Mouse (Mus musculus) megakaryocyte progenitor cell, adult 5-6 weeks (primary cell): ENCODE measurements around the gene Rasa4. TPM values are rescaled to one million over a fixed set of nuclear protein-coding genes. Genes with fewer than 3 reads are reported as not detected.

ENCODE experiments used
- ATAC-seq: replicated peaks from 2 replicates; pipeline ENCODE4 v1.8.0; 2016; ENCODE audit warnings: mild to moderate bottlenecking, moderate TSS enrichment, inconsistent platforms; ENCODE audit not compliant: poor library complexity
- total RNA-seq, 2 experiments: library from RNA; stranded (forward) in 1 of 2; stranded (reverse) in 1 of 2; fragments of 157-497, 149-512 nt in 1 of 2; fragments of 200-1000 nt in 1 of 2; gene quantifications; 2 replicates each; pipeline versions ENCODE4 v1.2.3 to v1.2.4; 2015 to 2017

Rasa4 gene
- total RNA-seq, 2 experiments from 2014 or later = 31.4 to 31.9 TPM

DNA sequence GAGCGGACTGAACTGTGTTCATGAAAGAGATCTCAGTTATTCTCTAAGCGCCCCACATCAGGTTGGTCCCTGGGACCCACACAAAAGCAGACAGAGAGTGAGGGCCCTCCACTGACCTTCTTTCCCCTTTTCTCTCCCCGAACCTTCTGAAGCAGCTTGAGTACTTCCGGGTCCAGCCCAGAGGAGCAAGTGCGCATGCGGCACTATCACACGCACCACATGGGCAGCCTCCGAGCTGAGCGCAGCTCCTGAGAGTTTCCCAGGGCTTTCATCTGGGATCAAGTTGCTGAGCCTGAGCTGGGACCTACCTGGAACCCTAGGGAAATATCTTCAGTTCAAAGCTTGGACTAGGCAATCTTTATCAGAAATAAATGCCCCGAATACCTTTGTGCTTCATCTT lies 19.8 kb upstream of the Rasa4 start:
- ATAC-seq = no peak

DNA sequence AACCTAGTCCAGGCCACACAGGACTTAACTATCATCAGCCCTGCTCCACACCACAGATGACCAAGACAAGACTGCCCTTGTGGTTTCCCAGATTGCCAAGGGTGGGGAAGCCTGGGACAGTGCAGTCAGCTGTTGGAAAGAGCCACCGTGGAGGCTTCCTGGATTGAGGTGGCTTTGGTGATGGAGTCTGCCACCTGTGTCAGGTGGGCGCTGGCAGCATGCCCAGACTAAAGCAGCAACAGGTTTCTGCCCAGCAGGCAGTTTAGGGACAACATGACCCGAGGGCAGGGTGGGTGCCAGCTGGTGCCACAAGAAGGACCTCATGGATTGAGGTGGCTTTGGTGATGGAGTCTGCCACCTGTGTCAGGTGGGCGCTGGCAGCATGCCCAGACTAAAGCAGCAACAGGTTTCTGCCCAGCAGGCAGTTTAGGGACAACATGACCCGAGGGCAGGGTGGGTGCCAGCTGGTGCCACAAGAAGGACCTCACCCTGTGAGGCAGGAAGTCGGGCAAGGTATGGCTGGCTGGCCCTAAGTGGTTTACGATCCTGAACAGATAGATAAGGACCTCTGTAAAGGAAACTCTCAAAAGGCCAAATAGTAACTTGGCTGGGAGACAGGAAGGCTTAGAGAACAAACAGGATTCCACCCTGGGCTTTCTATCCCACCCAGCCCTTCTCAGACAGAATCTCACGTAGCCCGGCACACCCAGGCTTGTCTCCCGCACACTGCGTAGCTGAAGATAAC lies 17.1 kb upstream of the Rasa4 start:
- peak; percentile 54 for ATAC-seq

DNA sequence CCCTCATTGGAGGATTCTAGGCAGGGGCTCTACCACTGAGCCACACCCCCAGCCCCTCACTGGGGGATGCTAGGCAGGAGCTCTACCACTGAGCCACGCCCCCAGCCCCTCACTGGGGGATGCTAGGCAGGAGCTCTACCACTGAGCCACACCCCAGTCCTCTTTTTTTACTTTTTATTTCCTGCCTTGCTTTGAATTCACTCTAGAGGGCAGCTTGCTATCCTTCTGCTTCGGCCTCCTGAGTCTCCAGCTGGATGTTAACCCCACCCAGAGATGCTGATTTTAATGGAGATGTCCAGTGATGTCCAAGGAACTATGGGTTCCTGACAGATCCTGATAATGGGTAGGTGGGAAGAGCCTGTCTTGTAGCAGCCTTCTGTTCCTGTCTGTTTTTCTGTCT lies 14.3 kb upstream of the Rasa4 start:
- ATAC-seq = no peak

DNA sequence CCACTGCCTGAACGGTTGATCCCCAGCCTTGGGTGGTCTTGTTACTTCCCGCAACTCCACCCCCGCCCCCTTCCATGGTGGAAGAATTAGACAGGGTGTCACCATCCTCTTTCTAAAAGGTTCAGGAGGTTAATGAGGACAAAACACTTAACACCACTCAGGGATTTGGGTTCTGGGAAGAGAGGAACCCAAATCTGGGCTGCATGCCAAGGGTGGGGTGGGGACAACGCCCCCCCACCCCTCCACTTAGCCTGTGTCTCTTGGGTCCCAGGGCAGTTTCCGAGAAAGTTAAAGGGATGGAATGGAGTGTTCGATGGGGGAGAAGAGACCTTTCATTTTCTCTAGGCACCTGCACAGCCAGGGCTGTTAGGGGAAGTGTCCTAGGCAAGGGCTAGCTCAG lies 10.7 kb upstream of the Rasa4 start:
- ATAC-seq = no peak

DNA sequence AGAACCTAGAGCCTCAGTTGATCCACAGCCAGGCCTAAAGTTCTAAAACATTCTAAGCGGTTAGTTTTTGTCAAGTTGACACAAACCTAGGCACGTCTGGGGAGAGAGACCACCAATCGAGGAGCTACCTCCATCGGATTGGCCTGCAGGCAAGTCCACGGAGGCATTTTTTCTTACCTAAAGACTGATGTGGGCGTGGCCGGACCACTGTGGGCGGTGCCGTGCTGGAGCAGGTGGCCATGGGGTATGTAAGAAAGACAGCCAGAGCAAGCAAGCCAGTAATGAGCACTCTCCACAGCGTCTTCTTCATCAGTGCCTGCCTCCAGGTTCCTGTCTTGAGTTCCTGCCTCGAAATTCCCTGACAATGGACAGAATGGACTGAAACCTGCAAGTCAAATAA lies 10.2 kb upstream of the Rasa4 start:
- no peak for ATAC-seq

DNA sequence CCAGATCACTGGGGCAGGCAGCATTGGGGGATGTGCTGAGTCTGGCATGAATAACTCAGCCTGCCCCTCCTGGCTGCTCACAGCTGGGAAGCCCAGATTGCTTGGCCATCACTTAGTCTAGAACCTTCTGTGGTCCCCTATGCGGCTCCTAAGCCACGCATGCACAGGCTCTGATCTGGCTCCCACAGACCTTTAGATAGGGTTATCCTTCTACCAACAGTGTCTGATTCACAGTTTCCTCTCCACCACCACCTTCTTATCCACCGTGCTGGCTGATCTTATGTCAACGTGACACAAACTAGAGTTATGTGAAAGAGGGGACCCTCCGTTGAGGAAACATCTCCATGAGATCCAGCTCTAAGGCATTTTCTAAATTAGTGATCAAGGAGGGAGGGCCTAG lies 8.6 kb upstream of the Rasa4 start:
- ATAC-seq = peak; percentile 42

DNA sequence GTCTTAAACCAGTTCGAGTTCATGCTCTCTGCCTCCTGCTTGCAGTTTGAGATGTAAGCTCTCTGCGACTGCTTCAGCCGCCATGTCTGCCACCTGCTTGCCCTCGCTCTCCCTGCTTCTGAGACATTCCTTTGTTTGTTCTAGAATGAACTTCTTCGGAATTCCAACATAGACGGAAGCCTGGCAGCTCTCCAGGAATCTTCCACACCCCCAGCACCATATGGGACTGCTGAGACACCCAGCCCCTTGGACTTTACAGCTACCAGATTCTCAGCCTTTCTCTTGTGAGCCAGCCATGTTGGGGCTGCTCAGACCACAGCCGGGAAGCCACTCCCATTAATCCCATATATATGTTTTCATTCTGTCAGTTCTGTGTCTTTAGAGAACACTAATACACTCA lies 7.4 kb upstream of the Rasa4 start:
- no peak for ATAC-seq

DNA sequence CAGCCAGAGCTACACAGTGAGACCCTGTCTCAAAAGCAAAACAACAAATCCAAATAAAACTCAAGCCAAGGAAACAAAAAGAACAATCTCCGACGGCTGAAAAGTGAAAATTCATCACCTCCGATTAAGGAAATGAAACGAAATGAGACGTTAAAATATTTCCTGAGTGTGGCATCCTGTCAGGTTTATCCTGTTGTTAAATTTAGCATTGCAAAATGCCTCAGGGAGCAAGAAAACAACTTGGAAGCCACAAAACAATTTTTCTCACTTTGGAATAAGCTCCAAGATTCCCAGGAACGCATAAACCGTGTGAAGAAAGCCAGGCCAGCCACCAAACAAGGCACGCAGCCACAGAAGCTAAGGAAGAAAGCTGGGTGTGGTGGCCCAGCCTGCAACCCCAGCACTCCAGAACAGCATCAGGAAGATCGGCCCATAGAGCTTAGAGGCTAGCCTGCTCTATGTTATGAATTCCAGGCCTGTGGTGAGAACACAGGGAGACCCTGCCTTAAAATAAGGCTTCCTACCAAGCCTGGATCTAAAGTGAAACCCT lies 6.6 kb upstream of the Rasa4 start:
- no peak for ATAC-seq

DNA sequence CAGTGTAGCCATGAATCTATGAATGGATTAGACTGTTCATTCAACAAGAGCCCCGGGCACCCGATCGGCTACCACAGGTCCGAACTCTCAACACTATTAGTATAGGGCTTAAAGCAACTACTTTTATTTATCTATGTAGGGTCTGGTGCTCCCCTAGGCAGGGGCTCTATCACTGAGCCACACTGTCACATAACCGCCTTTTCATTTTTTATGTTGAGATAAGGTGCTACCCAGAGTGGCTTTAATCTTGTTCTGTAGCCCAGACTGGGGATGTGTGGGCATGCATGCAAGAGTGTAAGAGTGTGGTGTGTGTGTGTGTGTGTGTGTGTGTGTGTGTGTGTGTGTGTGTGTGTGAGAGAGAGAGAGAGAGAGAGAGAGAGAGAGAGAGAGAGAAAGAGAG lies 5.6 kb upstream of the Rasa4 start:
- ATAC-seq = peak; percentile 52

DNA sequence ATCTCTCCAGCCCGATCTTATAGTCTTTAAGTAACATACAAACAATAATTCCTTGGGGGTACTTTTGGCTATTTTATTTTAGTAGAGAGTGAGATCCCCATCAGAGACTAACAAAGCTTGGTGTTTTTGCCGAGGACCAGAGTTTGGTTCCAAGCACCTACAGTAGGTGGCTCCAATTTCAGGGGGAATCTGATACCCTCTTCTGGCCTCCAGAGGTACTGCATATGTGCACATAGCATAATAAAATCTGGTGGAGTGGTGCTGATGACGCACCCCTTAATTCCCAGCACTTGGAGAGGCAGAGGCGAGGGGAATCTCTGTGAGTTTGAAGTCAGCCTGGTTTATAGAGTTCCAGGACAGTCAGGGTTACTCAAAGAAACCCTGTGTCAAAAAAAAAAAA lies 1.4 kb upstream of the Rasa4 start:
- 0 out of 2 replicates have a peak, but pooled peaks have one; percentile 22 for ATAC-seq

DNA sequence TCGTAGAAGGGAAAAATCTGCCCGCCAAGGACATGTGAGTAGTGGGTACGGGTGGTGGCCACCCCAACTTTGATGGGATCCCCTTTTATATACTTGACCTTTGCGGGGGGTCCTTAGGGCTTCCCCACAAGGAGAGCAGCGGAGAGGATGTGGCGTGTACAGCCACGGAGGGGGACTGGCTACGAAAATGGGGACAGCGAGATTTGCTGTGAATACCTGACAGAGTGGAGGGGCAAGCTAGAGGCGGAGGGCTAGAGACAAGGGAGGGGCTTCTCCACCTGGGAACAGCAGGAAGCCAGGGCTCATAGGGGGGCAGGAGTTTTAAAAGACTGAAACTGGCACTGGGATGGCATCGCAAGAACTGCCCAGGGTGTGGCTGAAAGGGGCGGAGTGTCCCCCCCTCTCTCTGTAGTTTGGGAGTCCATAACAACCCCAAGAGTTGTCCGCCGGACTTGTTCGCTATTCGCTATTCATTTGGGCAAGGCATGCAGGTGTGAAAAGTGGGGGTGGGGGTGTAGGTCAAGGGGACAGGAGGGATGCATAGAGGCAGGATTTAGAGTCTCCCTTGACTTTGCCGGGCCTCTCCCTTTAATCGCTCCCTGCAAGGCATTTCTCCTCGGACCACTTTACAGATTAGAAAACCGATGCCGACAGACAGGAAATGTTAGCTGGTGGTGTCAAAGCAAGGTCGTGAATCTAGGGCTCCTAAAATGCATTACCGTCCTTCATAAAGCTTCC lies 597 bp downstream of the Rasa4 start:
- no peak; the same call in 1 of the 2 replicates for ATAC-seq

DNA sequence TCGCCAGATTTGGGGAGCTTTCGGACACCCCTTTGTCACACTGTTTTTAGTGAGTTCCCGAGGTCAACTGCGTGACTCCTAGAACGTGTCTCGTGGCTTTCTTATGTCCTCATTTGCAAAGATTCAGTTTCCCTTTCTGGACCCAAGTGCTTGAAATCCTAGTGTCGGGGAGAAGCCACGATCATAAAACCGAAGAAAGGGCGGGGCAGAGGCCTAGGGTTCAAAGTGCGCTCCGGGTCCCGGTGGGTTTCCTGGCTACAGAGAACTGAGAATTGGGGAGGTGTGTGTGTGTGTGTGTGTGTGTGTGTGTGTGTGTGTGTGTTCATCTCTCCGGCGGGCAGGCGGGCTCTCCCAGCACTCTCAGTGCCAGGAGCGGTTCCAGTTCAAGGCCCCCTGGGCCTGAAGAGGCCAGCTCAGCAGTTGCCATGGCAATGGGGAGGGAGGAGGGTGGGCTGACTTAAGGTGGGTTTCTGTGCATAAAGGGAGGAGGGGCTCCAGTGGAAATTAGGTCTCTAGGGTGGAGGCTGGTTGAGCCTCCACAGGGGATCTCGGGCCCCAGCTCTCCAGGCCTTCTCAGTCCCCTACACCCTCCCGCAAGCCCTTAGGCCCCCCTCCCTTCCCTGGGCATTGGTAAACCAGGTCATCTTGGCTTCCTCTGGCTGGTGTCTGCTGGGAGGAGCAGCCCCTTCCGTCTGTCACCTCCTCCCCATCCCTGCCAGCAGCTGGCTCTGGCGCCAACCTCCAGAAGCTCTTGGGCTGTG lies 1.4 kb downstream of the Rasa4 start:
- ATAC-seq = 0 out of 2 replicates have a peak, but pooled peaks have one; percentile 12

DNA sequence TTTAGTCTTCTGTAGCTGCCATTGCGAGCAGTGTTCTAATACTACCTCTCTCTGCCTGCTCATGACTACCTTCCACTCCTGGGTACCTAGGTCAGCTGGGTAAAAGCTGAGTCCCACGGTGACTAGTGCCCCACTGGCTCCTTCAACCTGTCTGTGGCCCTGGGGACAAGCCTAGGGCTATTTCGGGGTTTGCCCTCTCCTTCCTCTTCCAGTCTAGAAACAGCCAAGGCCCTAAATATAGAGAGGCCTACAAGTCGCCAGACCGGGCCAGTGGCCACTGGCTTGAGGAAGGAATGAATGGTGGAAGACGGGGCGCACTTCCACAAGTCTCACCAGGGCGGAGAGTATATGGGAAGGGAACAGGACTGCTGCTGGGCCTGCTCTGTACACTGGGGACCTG lies 2.6 kb downstream of the Rasa4 start:
- ATAC-seq = no peak

DNA sequence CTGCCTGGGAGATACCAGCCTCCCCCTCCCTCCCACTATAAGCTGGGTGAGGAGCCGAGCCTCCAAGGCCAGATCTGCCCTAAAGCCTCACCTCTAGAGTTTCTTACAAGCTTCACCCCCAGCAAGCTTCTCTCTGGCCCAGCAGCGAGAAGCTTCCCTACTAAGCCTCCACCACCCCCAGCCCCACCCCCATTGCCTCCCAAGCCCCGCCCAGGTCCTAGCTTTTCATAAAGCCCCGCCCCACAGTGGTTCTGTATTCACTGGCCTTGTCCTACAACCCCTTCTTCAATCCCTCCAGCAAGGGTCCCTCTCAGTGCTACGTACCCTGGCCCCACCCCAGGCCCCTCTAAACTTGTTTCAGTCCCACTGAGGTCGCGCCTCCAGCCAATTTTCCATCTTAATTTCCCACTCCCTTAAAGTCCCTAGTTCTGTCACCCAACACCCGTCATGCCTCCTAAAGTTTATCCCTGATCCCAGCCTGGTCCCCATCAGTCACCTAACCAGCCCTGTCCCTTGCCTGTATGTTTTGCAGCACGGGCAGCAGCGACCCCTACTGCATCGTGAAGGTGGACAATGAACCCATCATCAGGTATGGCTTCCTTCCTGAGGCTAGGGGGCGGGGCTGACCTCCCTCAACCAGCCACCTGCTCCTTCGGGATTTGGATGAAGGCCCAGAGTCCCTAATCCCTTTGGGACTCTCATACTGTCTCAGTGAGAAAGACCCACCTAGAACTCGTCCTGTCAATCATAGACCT lies 5.3 kb downstream of the Rasa4 start:
- no peak for ATAC-seq

DNA sequence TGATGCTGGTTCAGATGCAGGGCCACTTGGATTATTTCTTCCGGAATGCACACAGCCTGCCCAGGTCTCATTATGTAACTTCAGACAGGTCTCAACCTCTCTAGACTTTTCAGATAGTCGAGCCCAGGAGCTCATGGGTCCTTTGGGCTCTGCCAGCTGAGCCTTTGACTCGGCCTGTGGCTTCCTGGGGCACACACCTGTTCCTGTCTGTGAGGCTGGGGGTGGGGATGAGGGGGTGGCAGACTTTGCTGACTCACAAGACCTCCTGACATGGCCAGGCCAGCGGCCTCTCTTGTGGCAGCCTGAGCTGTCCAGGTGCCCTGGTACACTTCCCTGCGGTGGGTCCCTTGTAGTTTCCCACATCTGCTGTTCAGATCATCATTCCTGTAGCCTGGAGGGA lies 8.2 kb downstream of the Rasa4 start:
- ATAC-seq = no peak

DNA sequence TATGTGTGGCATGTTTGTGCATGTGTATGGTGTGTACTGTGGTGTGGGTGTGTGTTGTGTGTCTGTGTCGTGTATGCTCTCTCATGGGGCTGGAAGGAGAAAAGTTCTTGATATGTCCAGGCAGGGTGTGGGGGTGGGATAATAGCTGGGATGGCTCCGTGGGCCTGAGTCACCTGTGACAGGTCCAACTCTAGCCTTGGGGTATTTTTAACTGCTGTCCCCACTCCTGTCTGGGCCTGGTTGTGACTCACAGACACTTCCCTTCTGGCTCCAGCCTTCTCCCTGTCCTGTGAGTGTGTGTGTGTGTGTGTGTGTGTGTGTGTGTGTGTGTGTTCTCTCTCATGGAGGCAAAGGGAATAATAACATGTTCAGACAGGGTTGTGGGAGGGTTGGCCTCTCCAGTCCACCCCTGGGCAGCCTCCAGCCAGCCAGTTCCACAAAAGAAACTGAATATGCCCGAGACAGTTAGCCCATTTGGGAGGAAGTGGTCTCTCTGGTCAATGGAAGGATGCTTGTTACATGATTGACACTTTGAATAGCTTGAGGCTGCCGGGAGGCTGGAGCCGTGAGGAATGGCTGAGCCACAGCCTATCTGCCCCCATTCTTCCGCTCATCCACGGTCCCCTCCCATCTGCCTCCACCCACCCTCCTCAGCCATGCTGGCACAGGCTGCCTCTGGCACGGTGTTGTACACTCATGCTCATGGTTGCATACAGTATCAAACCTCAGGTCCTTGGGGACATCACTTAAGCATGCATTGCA lies 10.7 kb downstream of the Rasa4 start:
- ATAC-seq = peak; percentile 81

DNA sequence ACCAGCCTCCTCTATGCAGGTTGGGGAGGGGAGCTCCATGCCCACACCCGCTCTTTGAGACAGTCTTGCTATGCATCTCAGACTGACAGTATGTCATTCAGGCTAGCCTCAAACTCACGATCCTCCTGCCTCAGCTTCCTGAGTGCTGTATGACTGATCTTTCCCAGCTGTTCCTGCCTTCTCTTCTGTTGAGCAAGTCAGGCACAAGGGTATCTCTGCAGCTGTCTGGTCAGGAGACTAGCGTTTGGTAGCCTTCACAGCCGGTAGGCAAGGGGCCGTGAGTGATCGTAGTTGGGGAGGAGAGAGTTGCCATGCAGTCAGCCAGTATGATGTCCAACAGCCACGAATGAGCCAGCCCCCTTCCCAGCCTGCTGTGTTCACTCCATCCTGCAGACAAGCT lies 11.4 kb downstream of the Rasa4 start:
- no peak for ATAC-seq

DNA sequence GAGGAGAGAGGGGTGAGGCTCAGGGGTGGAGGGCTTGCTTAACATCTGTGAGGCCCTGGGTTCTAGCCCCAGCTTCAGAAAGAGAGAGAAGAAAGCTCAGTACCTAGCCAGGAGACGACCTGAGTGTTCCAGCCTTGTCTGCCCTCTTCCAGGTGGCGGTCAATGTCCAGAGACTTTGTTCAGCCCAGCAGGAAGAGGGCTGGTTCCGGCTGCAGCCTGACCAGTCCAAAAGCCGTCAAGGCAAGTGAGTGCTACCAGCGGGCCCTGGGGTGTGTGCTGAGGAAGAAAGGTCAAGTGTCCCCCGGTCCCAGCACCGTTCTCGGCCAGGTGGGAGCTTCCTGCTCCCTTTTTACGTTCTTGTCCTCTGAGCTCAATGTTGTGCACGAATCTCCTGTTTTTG lies 14.8 kb downstream of the Rasa4 start:
- no peak for ATAC-seq

DNA sequence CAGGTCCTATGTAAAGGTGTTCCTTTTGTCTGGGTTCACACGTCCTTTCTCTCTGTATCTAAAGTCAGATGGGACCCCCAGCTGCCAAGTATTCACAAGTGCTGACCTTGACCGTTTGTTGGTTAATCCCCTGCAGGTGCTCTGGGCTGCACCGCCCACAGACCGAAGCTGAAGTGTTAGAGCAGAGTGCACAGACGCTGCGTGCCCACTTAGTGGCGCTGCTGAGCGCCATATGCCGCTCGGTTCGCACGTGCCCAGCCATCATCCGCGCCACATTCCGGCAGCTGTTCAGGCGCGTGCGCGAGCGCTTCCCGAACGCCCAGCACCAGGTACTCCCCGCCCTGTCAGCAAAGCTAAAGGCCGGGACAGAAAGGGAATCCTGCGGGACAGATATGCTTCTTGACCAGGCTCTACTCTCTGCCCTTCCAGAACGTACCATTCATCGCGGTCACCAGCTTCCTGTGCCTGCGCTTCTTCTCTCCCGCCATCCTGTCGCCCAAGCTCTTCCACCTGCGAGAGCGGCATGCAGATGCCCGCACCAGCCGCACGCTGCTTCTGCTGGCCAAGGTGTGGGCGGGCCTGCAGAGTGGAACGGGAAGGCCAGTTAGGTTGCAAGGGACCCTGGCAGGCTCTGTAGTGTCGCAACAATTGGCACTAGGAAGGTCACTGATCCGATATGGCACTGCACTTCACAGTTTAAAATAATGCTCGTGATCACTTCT lies 18.5 kb downstream of the Rasa4 start:
- ATAC-seq = peak; percentile 97
